In the genomic region with DNA sequence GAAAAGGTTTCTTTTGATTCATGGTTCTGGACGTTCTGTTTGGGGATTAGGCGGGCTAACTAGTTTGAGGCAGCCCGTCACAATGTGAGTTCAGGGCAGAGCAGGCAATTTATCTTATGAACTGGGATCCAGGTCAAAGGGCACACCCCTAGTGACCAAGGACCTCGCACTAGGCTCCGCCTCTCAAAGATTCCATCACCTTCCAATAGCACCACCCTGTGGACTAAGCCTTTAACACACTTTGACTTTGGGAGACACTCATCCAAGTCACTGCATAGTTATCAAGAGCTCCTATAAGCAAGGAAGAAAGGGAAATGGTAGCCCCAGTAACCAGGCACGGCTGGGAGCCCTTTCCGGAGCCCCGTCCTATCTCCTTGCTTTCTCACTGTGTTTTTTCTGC, we compare ENCODE assay signal across 10 mouse cellular contexts.
A peak's percentile ranks its signal among the peaks of the same experiment; 100 is the strongest.
DNase-seq lines count a peak whose midpoint lies in the region; TF ChIP-seq lines count a peak whose summit lies in the region.
"Had no signal": no experiment of that assay in that cellular context is flagged by ENCODE, and none has a peak within 500 bp of the region (broad histone marks: within the 10 kb centered on the region; RNA-seq: fewer than 3 reads in every experiment).

No protein-coding gene starts in this region.

- no peak for DNase-seq in gastrocnemius, adult 2 months
- DNase-seq in gastrocnemius, postnatal 36 days, result no peak
- peak; percentile 15 to 26 for DNase-seq in B cell, adult 2 months
- DNase-seq in c-Kit-positive CD71-negative TER-119-negative erythroid progenitor cells, embryonic 14.5 days (ENCODE audit: low read depth), result peak; percentile 9
- peak; percentile 16 for DNase-seq in naive thymus-derived CD4-positive, alpha-beta T cell, adult 2 months (ENCODE audit: low read depth)
- no peak for DNase-seq in ovary, adult 18-20 months (ENCODE audit: low spot score)
- no peak for DNase-seq in left cerebral cortex, postnatal 36 days (ENCODE audit: low spot score in 2 of 2)
- DNase-seq in layer of hippocampus, postnatal 14 days (ENCODE audit: low spot score in 2 of 2), result no peak
- DNase-seq: cerebellum, adult 9-11 months had no signal

- no peak overlapping the region for H3K27ac ChIP-seq in gastrocnemius, adult 2 months
- H3K27ac ChIP-seq: liver, embryonic 15.5 days had no signal

- peak; percentile 27; the same call in 1 of the 2 replicates for TF ChIP-seq CTCF in gastrocnemius, adult 2 months (IDR thresholded peaks at IDR 0.05)

- intact Hi-C loops in gastrocnemius, adult 2 months (cut with DNase I), result no loop called here
- intact Hi-C loops in gastrocnemius, postnatal 36 days (cut with DNase I), result no loop called here
- intact Hi-C loops in left cerebral cortex, postnatal 36 days (cut with DNase I), result no loop called here

- H3K4me3 ChIP-seq in gastrocnemius, adult 2 months, result no peak overlapping the region
- H3K4me3 ChIP-seq: liver, embryonic 15.5 days had no signal

Comparison
In these comparisons a context has a peak if more than half of its experiments do, and no peak if none do; other contexts are left out.
1. DNase-seq: peak in B cell, adult 2 months (2 of 2), c-Kit-positive CD71-negative TER-119-negative erythroid progenitor cells, embryonic 14.5 days (single experiment) and naive thymus-derived CD4-positive, alpha-beta T cell, adult 2 months (single experiment); none in gastrocnemius, adult 2 months (single experiment), gastrocnemius, postnatal 36 days (0 of 2), ovary, adult 18-20 months (single experiment), left cerebral cortex, postnatal 36 days (0 of 2) and layer of hippocampus, postnatal 14 days (0 of 2).